Mouse (Mus musculus) heart, postnatal 0 days (tissue): Measurements from ENCODE around the gene Evi5. TPM values are rescaled to one million over a fixed set of nuclear protein-coding genes. Genes with fewer than 3 reads are reported as not detected.

ENCODE experiments used
- ATAC-seq: fragments of 200-750 bp; cut with Nextera tagmentation; 2 replicates; pipeline ENCODE4 v1.8.0; 2017; ENCODE audit warnings: low read depth, moderate number of reproducible peaks, moderate library complexity; ENCODE audit not compliant: insufficient read depth
- DNase-seq: peaks from one replicate; pipeline ENCODE4 v3.0.0-alpha.2; 2016; ENCODE audit warnings: low spot score
- H3K27ac ChIP-seq: fragments of 300-500 bp; sonication (generic); 2 replicates; pipeline ENCODE4 v1.5.1; 2014; ENCODE audit warnings: low read depth, mild to moderate bottlenecking
- H3K27me3 ChIP-seq: fragments of 300-500 bp; sonication (generic); 2 replicates; pipeline ENCODE4 v1.6.1; 2014; ENCODE audit warnings: low read length, mixed read lengths; ENCODE audit not compliant: control insufficient read depth, insufficient read depth
- H3K36me3 ChIP-seq: fragments of 300-500 bp; sonication (generic); replicated peaks from 2 replicates; pipeline ENCODE4 v1.6.1; 2014; ENCODE audit warnings: low read length, mixed read lengths; ENCODE audit not compliant: control insufficient read depth, insufficient read depth
- H3K4me1 ChIP-seq: fragments of 300-500 bp; sonication (generic); 2 replicates; pipeline ENCODE4 v1.6.1; 2014; ENCODE audit warnings: antibody characterized with exemption; ENCODE audit not compliant: control insufficient read depth, insufficient read depth
- H3K4me2 ChIP-seq: fragments of 300-500 bp; sonication (generic); 2 replicates; pipeline ENCODE4 v1.6.1; 2014; ENCODE audit warnings: low read depth, mild to moderate bottlenecking, low read length, moderate library complexity
- H3K4me3 ChIP-seq: fragments of 300-500 bp; sonication (generic); 2 replicates; pipeline ENCODE4 v1.5.1; 2014; ENCODE audit warnings: low read depth, low read length
- H3K9ac ChIP-seq: fragments of 300-500 bp; sonication (generic); replicated peaks from 2 replicates; pipeline ENCODE4 v1.6.1; 2014; ENCODE audit warnings: low read depth, low read length, mixed read lengths
- H3K9me3 ChIP-seq: fragments of 300-500 bp; sonication (generic); replicated peaks from 2 replicates; pipeline ENCODE4 v1.6.1; 2016; ENCODE audit warnings: low read length; ENCODE audit not compliant: control insufficient read depth
- CTCF ChIP-seq: IDR thresholded peaks from 2 replicates; pipeline ENCODE4 v1.5.1; 2016; ENCODE audit warnings: antibody characterized with exemption, control low read depth, low read depth
- EP300 ChIP-seq: IDR thresholded peaks from 2 replicates; pipeline ENCODE4 v1.6.1; 2016; ENCODE audit warnings: antibody characterized with exemption, low read depth
- WGBS: fragments of 180-500 bp; shearing (Covaris S2); extraction: QIAGEN DNeasy Blood & Tissue Kit; methylation state at CpG from one replicate; pipeline ENCODE4 v1.1.7; 2014; 5-methylcytosine and 5-hydroxymethylcytosine counted together
- polyA plus RNA-seq: library from polyadenylated mRNA; unstranded; fragments of >200 nt; fragmentation: Nextera tagmentation; extraction: Ambion mirVana; gene quantifications from 2 replicates; pipeline ENCODE4 v1.2.1, GENCODE M21; 2015
- total RNA-seq: library from RNA; depleted of rRNA; stranded (reverse); fragments of >200 nt; gene quantifications from 2 replicates; pipeline ENCODE4 v1.2.3, GENCODE M21; 2014; ENCODE audit warnings: low replicate concordance

Gene Evi5
- total and polyA plus RNA-seq, 2 experiments from 2014 or later = 38.4 to 66.6 TPM

DNA sequence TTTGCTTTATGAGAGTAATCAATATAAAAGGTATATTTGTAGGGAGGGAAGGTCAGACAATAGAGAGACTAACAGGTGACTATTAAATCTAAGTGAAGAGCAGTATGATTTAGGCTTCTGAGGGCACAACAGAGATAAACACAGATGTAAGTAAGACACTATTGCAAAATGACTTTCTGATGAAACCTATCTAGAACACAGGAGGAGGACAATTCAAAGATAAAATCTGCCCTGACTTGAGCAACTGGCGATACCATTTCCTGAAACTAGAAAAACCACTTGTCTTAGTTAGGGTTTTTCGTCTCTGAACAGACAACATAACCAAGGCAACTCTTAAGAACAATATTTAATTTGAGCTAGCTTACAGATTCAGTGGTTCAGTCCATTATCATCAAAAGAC lies 19.4 kb downstream of the Evi5 start:
- no peak overlapping the region for H3K27ac ChIP-seq
- WGBS = 69% methylated on average over 2 of the region's 2 CpGs
- H3K27me3 ChIP-seq = no peaks in the 10 kb centered on the region
- DNase-seq (no peak), ATAC-seq (no peak)
- H3K36me3 ChIP-seq = no peaks in the 10 kb centered on the region
- TF ChIP-seq CTCF (no peak), EP300 (no peak)
- H3K4me2 ChIP-seq = no peak overlapping the region
- H3K9me3 ChIP-seq = no peaks in the 10 kb centered on the region
- H3K4me3 ChIP-seq = no peak overlapping the region
- peaks cover 30% of the 10 kb centered on the region for H3K4me1 ChIP-seq
- H3K9ac ChIP-seq = no peak overlapping the region

DNA sequence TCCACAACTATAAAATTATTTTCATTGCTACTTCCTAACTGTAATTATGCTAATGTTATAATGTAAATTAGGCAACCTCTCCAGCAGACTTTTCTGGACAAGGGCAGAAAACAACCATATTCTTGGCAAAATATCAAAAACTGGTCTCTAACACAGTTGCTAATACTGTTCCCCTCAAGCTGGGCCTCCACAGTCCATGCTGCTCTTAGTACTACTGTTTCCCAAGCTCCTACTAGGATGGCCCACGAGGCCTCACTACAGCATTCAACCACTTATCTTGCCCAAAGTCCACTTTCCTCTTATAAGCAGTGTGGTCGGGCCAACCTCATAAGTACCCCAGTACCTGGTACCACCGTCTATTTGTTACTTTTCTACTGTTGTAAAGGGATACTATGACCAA lies 20.4 kb downstream of the Evi5 start:
- TF ChIP-seq EP300 = no peak
- no peak for TF ChIP-seq CTCF
- WGBS = 34% methylated on average over 3 of the region's 3 CpGs
- 0 out of 2 replicates have a peak overlapping the region, but pooled peaks have one; percentile 70 for H3K27ac ChIP-seq

DNA sequence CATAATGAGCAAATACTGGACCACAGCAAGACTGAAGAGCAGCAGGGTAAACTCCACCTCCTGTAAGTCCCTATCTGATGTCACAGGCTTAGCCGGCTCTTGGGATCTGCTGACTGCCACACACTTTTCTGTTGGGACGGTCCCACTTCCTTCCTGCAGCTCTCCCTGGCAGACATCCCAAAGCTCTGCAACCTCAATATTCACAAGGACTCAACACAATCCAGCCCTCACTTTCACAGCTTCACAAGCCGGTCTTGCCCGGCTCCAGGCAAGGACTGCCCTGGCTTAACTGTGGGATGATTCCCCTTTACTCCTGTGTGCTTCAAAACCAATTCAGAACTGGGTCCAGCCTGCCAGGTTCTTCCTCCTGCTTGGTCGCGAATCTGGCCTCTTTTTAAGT lies 21.1 kb downstream of the Evi5 start:
- Histone ChIP-seq H3K9me3 (0 out of 2 replicates have a peak, but pooled peaks cover 6% of the 10 kb centered on the region), H3K4me1 (peaks cover 30% of the 10 kb centered on the region), H3K36me3 (peaks cover 5% of the 10 kb centered on the region; the same call in 1 of the 2 replicates), H3K9ac (no peak overlapping the region), H3K4me3 (no peak overlapping the region), H3K27ac (peak overlapping the region; percentile 70), H3K27me3 (no peaks in the 10 kb centered on the region), H3K4me2 (peak overlapping the region; percentile 35; the same call in 1 of the 2 replicates)
- peak; percentile 81 for DNase-seq
- TF ChIP-seq EP300 (no peak), CTCF (no peak)
- WGBS = 15% methylated on average over 6 of the region's 6 CpGs
- peak; percentile 84 for ATAC-seq

More for the DNA sequence above, 20.4 kb downstream of the Evi5 start:
- peaks cover 5% of the 10 kb centered on the region; the same call in 1 of the 2 replicates for H3K36me3 ChIP-seq
- H3K27me3 ChIP-seq = no peaks in the 10 kb centered on the region
- 0 out of 2 replicates have a peak, but pooled peaks cover 6% of the 10 kb centered on the region for H3K9me3 ChIP-seq
- H3K4me2 ChIP-seq = no peak overlapping the region
- no peak overlapping the region for H3K4me3 ChIP-seq
- ATAC-seq (no peak), DNase-seq (no peak)
- H3K9ac ChIP-seq = no peak overlapping the region
- H3K4me1 ChIP-seq = peaks cover 30% of the 10 kb centered on the region

DNA sequence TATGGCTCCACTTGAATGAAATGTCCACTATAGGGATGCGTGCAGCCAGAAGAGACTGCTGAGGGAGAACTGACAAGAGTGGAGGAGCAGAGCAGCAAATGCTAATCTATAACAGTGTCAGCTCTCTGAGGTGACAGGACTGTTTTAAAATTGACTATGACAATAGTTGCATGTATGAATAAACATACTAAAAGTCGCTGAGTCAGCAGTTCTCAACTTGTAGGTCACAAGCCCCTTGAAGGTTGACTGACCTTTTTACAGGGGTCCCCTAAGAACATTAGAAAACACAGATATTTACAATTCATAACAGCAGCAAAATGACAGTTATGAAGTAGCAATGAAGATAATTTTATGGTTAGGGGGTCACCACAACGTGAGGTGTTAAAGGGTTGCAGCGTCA lies 25.9 kb downstream of the Evi5 start:
- Histone ChIP-seq H3K4me3 (no peak overlapping the region), H3K4me1 (peaks cover 19% of the 10 kb centered on the region), H3K27ac (no peak overlapping the region), H3K27me3 (no peaks in the 10 kb centered on the region), H3K9me3 (0 out of 2 replicates have a peak, but pooled peaks cover 6% of the 10 kb centered on the region), H3K9ac (no peak overlapping the region), H3K36me3 (peaks cover 5% of the 10 kb centered on the region; the same call in 1 of the 2 replicates), H3K4me2 (no peak overlapping the region)
- no peak for ATAC-seq
- WGBS = 67% methylated on average over 4 of the region's 4 CpGs
- no peak for TF ChIP-seq CTCF
- no peak for TF ChIP-seq EP300
- DNase-seq = no peak

DNA sequence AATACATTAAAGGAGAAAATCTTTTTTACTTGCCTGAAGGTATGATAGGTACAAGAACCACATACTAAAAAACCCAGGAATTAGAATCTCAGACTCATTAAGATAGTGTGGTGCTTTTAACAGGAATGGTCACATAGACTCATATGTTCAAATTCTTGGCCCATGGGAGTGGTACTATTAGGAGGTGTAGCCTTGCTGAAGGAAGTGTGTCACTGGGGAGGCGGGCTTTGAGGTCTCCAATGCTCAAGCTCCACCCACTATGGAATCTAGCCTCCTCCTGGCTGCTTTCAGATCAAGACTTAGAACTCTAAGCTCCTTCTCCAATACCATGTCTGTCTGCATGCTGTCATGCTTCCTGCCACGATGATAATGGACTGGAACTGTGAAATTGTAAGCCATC lies 27.1 kb downstream of the Evi5 start:
- Histone ChIP-seq H3K4me3 (no peak overlapping the region), H3K4me2 (no peak overlapping the region), H3K36me3 (peaks cover 5% of the 10 kb centered on the region; the same call in 1 of the 2 replicates), H3K27me3 (no peaks in the 10 kb centered on the region), H3K4me1 (peaks cover 8% of the 10 kb centered on the region), H3K9me3 (0 out of 2 replicates have a peak, but pooled peaks cover 6% of the 10 kb centered on the region), H3K27ac (no peak overlapping the region), H3K9ac (no peak overlapping the region)
- no peak for TF ChIP-seq EP300
- no peak for TF ChIP-seq CTCF
- 70% methylated on average over 2 of the region's 2 CpGs for WGBS
- DNase-seq (no peak), ATAC-seq (no peak)

DNA sequence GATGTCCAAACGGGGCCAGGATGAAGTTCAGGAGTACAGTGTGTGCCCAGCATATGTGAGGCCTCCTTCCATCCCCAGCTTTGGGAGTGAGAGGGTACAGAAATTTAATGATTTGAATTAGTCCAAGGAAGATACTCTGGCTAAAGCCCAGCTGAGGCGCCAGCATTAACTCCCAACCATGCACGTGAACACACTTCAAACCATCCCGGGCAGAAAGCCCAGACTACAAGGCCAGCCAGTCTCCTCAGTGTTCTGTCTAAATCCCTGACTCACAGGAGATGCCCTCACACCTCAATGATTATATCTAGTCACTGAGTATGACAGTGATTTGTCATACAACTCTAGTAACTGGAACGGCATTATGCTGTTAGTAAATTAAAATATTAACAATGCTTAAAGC lies 27.6 kb downstream of the Evi5 start:
- no peak overlapping the region for H3K4me3 ChIP-seq
- peaks cover 5% of the 10 kb centered on the region; the same call in 1 of the 2 replicates for H3K36me3 ChIP-seq
- 41% methylated on average over 5 of the region's 5 CpGs for WGBS
- no peak overlapping the region for H3K4me2 ChIP-seq
- H3K4me1 ChIP-seq = peaks cover 5% of the 10 kb centered on the region; the same call in 1 of the 2 replicates
- DNase-seq = peak; percentile 63
- H3K9me3 ChIP-seq = 0 out of 2 replicates have a peak, but pooled peaks cover 6% of the 10 kb centered on the region
- no peak overlapping the region for H3K9ac ChIP-seq
- ATAC-seq = peak; percentile 67
- H3K27me3 ChIP-seq = no peaks in the 10 kb centered on the region
- TF ChIP-seq CTCF = no peak
- TF ChIP-seq EP300 = no peak
- peak overlapping the region; percentile 27; the same call in 1 of the 2 replicates for H3K27ac ChIP-seq
